Mouse (Mus musculus): ENCODE results near the gene Themis2. TPM values are rescaled to one million over a fixed set of nuclear protein-coding genes. Genes with fewer than 3 reads are reported as not detected.
A peak's percentile ranks its signal among the peaks of the same experiment; 100 is the strongest.

Themis2 gene
- total and polyA plus RNA-seq, 3 experiments: 9.3 to 35.7 (median 14.2) TPM

- no peak for TF ChIP-seq GABPA (IDR thresholded peaks at IDR 0.05; ENCODE audit: insufficient replicate concordance, low read depth, low read length)
- TF ChIP-seq TCF12 (IDR thresholded peaks at IDR 0.05; ENCODE audit: low read depth, low read length): peak; percentile 82
- no peak for TF ChIP-seq NRF1 (IDR thresholded peaks at IDR 0.05; ENCODE audit: low read depth, low read length)
- no peak for TF ChIP-seq ZC3H11A (IDR thresholded peaks at IDR 0.05; ENCODE audit: low read depth, low read length)
- no peak for TF ChIP-seq USF1 (IDR thresholded peaks at IDR 0.05; ENCODE audit: low read depth, low read length)
- TF ChIP-seq ZMIZ1 (IDR thresholded peaks at IDR 0.05; ENCODE audit: low read depth, low read length): no peak
- no peak for TF ChIP-seq ZKSCAN1 (IDR thresholded peaks at IDR 0.05; ENCODE audit: borderline replicate concordance, low read depth, low read length)
Observed at GRCm38 (mm10) chr4:132748778-132749177, 47.4 kb downstream of the Themis2 start (continued).

DNA sequence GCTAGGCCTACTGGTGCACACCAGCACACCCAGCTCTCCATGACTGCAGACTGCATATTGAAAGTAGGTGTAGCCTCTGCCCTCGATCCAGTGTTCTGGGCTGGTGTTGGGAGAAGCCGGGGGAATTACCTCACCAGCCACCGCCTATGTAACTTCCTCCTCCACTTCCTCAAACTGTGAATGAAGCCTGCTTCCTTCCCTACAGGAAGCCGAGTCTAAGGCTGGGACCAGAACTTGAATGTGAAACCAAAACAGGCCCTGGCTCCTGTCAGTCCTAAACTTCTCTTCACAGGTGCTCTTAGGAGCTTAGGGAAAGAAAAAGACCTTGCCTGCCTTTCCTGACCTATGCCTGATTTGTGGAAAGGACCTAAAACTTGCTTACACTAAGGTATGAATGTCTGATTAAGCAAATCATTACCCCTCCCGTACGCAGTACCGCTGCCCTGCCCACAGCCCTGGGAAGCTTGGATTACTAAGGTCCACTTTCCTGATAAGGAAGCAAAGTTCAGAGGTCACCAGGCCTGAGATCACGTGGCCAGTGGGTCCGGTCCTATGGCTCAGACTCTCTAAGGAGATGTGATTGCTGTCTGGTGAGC lies 48.4 kb downstream of the Themis2 start:
- H3K9ac ChIP-seq (ENCODE audit: insufficient read depth, low read depth): peak overlapping the region; percentile 76
- peak overlapping the region; percentile 99 for H3K27ac ChIP-seq (ENCODE audit: insufficient read depth, low read depth)
- in situ Hi-C loops (cut with MboI; ENCODE audit: low pct_ligation_motif_present, low pct_unique_long_range_greater_than_20kb, low sequenced_read_pairs) (no loop called here), dilution Hi-C loops (cut with MboI; ENCODE audit: extremely low pct_ligation_motif_present, extremely low pct_unique_long_range_greater_than_20kb, low sequenced_read_pairs) (no loop called here)
- no peaks in the 10 kb centered on the region for H3K79me2 ChIP-seq (replicated peaks; ENCODE audit: control insufficient read depth, extremely low read depth, insufficient read depth, poor library complexity, severe bottlenecking)
- peak overlapping the region; percentile 87 for H3K4me2 ChIP-seq (ENCODE audit: insufficient read depth, low read depth, poor library complexity, severe bottlenecking)
- H3K4me3 ChIP-seq (replicated peaks in 1 of 3; ENCODE audit: low read depth in 2 of 3, low read length in 2 of 3, poor library complexity in 1 of 3): peak overlapping the region; percentile 51 to 58 (median 52)
- H3K27me3 ChIP-seq (replicated peaks): no peaks in the 10 kb centered on the region
- H3K36me3 ChIP-seq (replicated peaks in 1 of 2; ENCODE audit: control insufficient read depth in 1 of 2, insufficient read depth in 1 of 2, low read length in 1 of 2): peaks cover 2% of the 10 kb centered on the region in 2 experiments
- H3K4me1 ChIP-seq (ENCODE audit: control insufficient read depth in 1 of 2, insufficient read depth in 2 of 2): peaks cover 3 to 31% of the 10 kb centered on the region in 2 experiments
- H3K9me3 ChIP-seq (replicated peaks; ENCODE audit: low read length): no peaks in the 10 kb centered on the region
- DNase-seq (ENCODE audit: extremely low read depth): peak; percentile 90
- TF ChIP-seq ZC3H11A (IDR thresholded peaks at IDR 0.05; ENCODE audit: low read depth, low read length): no peak
- TF ChIP-seq MAX (IDR thresholded peaks at IDR 0.05; ENCODE audit: low read length): peak; percentile 56; the same call in 1 of the 2 replicates
- TF ChIP-seq MAZ (IDR thresholded peaks at IDR 0.05; ENCODE audit: low read depth, low read length): no peak
- TF ChIP-seq RCOR1 (conservative IDR thresholded peaks at IDR 0.05; ENCODE audit: low read depth, low read length): no peak
- TF ChIP-seq USF1 (IDR thresholded peaks at IDR 0.05; ENCODE audit: low read depth, low read length): peak; percentile 74
- no peak for TF ChIP-seq SMC3 (IDR thresholded peaks at IDR 0.05; ENCODE audit: low read depth, low read length)
- TF ChIP-seq BHLHE40 (IDR thresholded peaks at IDR 0.05; ENCODE audit: low read depth, low read length): peak; percentile 43; the same call in 1 of the 2 replicates
- TF ChIP-seq EP300 (IDR thresholded peaks at IDR 0.05; ENCODE audit: low read length): peak; percentile 51; the same call in 1 of the 2 replicates
- peak; percentile 71; the same call in 1 of the 2 replicates for TF ChIP-seq ZMIZ1 (IDR thresholded peaks at IDR 0.05; ENCODE audit: low read depth, low read length)
- TF ChIP-seq TBP (conservative IDR thresholded peaks at IDR 0.05; ENCODE audit: low read depth, low read length): peak; percentile 61; the same call in 1 of the 2 replicates
- no peak for TF ChIP-seq MAFK (IDR thresholded peaks at IDR 0.05; ENCODE audit: insufficient replicate concordance, low read length)
- peak; percentile 58; the same call in 1 of the 2 replicates for TF ChIP-seq HCFC1 (IDR thresholded peaks at IDR 0.05; ENCODE audit: low read depth, low read length)
- no peak for TF ChIP-seq NRF1 (IDR thresholded peaks at IDR 0.05; ENCODE audit: low read depth, low read length)
- 0 out of 2 replicates have a peak, but pooled peaks have one; percentile 2 for TF ChIP-seq JUN (IDR thresholded peaks at IDR 0.05; ENCODE audit: insufficient read depth, low read depth, low read length)
- peak; percentile 66 for TF ChIP-seq SIN3A (IDR thresholded peaks at IDR 0.05; ENCODE audit: low read length)
- TF ChIP-seq PAX5 (IDR thresholded peaks at IDR 0.05; ENCODE audit: low read length): no peak
- peak; percentile 67 for TF ChIP-seq ETS1 (conservative IDR thresholded peaks at IDR 0.05; ENCODE audit: low read depth, low read length)
- peak; percentile 72 for TF ChIP-seq POLR2A (IDR thresholded peaks at IDR 0.05; ENCODE audit: low read depth, low read length)
- no peak for TF ChIP-seq GABPA (IDR thresholded peaks at IDR 0.05; ENCODE audit: insufficient replicate concordance, low read depth, low read length)
- 0 out of 2 replicates have a peak, but pooled peaks have one; percentile 37 for TF ChIP-seq E2F4 (IDR thresholded peaks at IDR 0.05; ENCODE audit: insufficient replicate concordance, low read depth, low read length)
- peak; percentile 73; the same call in 1 of the 2 replicates for TF ChIP-seq IRF4 (IDR thresholded peaks at IDR 0.05; ENCODE audit: low read depth, low read length)
- TF ChIP-seq NELFE (IDR thresholded peaks at IDR 0.05; ENCODE audit: low read depth, low read length): peak; percentile 54; the same call in 1 of the 2 replicates
- TF ChIP-seq USF2 (conservative IDR thresholded peaks at IDR 0.05; ENCODE audit: low read depth, low read length): peak; percentile 67
- peak; percentile 88 for TF ChIP-seq ELF1 (IDR thresholded peaks at IDR 0.05; ENCODE audit: low read depth, low read length)
- TF ChIP-seq CHD1 (IDR thresholded peaks at IDR 0.05; ENCODE audit: low read depth, low read length): 0 out of 2 replicates have a peak, but pooled peaks have one; percentile 13

Measured in CH12.LX (cell line).